Comparison of ENCODE assay signal across 17 mouse cellular contexts in the genomic region with DNA sequence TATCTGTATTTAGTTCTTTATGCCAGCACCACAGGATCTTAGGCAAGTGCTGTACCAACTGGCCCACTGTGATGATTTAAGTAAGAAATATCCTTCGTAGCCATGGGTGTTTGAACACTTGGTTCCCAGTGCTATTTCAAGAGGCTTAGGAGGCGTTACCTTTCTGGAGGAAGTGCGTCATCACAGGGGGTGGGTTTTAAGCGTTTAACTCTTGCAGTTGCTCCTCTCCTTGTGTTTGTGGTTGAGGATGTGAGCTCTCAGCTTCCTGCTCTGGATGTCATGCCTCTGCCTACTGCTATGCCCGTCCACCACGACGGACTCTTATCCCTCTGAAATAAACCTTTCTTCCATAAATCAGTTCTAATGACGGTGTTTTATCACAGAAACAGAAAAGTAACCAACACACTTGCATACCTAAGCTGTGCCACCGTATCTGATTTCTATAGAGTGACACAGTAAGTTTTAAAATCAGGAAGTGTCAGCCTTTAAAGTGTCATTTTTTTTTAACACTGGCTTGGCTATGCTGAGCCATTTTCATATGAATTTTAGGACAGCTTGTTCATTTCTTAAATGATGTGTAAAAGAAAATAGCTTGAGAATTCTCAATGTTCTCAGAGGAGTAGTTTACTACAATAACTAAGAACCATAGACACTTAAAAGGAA. TPM values are rescaled to one million over a fixed set of nuclear protein-coding genes. Genes with fewer than 3 reads are reported as not detected.
A peak's percentile ranks its signal among the peaks of the same experiment; 100 is the strongest.
DNase-seq lines count a peak whose midpoint lies in the region; ATAC-seq lines count a peak whose summit lies in the region.
"Had no signal": no experiment of that assay in that cellular context is flagged by ENCODE, and none has a peak within 500 bp of the region (broad histone marks: within the 10 kb centered on the region; RNA-seq: fewer than 3 reads in every experiment).

No protein-coding gene starts in this region.

- H3K4me2 ChIP-seq in liver, embryonic 16.5 days (ENCODE audit: low read depth, low read length) = peak overlapping the region; percentile 23
- H3K4me2 ChIP-seq: heart, embryonic 15.5 days; hindbrain, embryonic 12.5 days; limb, embryonic 15.5 days had no signal

- H3K9ac ChIP-seq in liver, embryonic 16.5 days (ENCODE audit: low read depth, low read length) = no peak overlapping the region
- H3K9ac ChIP-seq: heart, embryonic 15.5 days; hindbrain, embryonic 12.5 days; limb, embryonic 15.5 days had no signal

- DNase-seq in lung, postnatal 36 days = peak; percentile 40
- no peak for DNase-seq in lung, postnatal 14 days
- peak; percentile 20 for DNase-seq in splenic B cell, adult 2 months (ENCODE audit: low read depth, low spot score)
- DNase-seq in kidney, postnatal 36 days = no peak
- no peak for DNase-seq in layer of hippocampus, adult 8-10 months (ENCODE audit: low spot score in 2 of 2)
- DNase-seq in right cerebral cortex, postnatal 4 days = no peak
- DNase-seq: cerebellum, postnatal 10 days had no signal

- H3K27me3 ChIP-seq in liver, embryonic 16.5 days (ENCODE audit: control insufficient read depth, insufficient read depth, low read depth, low read length) = peaks cover 3% of the 10 kb centered on the region; the same call in 1 of the 2 replicates
- no peaks in the 10 kb centered on the region for H3K27me3 ChIP-seq in splenic B cell, adult 2 months (ENCODE audit: control insufficient read depth, insufficient read depth, low read length, poor library complexity, severe bottlenecking)
- H3K27me3 ChIP-seq: heart, embryonic 15.5 days; hindbrain, embryonic 12.5 days; limb, embryonic 15.5 days had no signal

- no peaks in the 10 kb centered on the region for H3K9me3 ChIP-seq in liver, embryonic 16.5 days (replicated peaks; ENCODE audit: control insufficient read depth, low read length)
- H3K9me3 ChIP-seq: forebrain, embryonic 10.5 days; heart, embryonic 15.5 days; hindbrain, embryonic 12.5 days; limb, embryonic 15.5 days had no signal

- ATAC-seq in common myeloid progenitor, adult 5-6 weeks (replicated peaks; ENCODE audit: low read depth, poor library complexity, severe bottlenecking) = peak; percentile 96
- no peak for ATAC-seq in liver, embryonic 16.5 days (ENCODE audit: low read depth)
- ATAC-seq: intestine, postnatal 0 days; Patski had no signal

- peaks cover 11% of the 10 kb centered on the region for H3K4me1 ChIP-seq in liver, embryonic 16.5 days (ENCODE audit: control insufficient read depth, low read depth, low read length)
- H3K4me1 ChIP-seq: forebrain, embryonic 10.5 days; hindbrain, embryonic 12.5 days had no signal

- no peaks in the 10 kb centered on the region for H3K36me3 ChIP-seq in liver, embryonic 16.5 days (ENCODE audit: control insufficient read depth, insufficient read depth)
- no peaks in the 10 kb centered on the region for H3K36me3 ChIP-seq in splenic B cell, adult 2 months (ENCODE audit: control insufficient read depth, insufficient read depth, low read length, poor library complexity, severe bottlenecking)
- H3K36me3 ChIP-seq: forebrain, embryonic 10.5 days; heart, embryonic 15.5 days; hindbrain, embryonic 12.5 days; limb, embryonic 15.5 days had no signal

- H3K27ac ChIP-seq in liver, embryonic 16.5 days (ENCODE audit: low read length) = no peak overlapping the region
- H3K27ac ChIP-seq: forebrain, embryonic 10.5 days; heart, embryonic 15.5 days; hindbrain, embryonic 12.5 days; left cerebral cortex, adult 2 months; limb, embryonic 15.5 days; stomach, postnatal 0 days had no signal

- peak overlapping the region; percentile 25 for H3K4me3 ChIP-seq in liver, embryonic 16.5 days (ENCODE audit: low read depth, low read length)
- H3K4me3 ChIP-seq: forebrain, embryonic 10.5 days; heart, embryonic 15.5 days; hindbrain, embryonic 12.5 days; left cerebral cortex, adult 2 months; limb, embryonic 15.5 days had no signal

- WGBS in liver, embryonic 16.5 days (ENCODE audit: insufficient replicate concordance) = 35% methylated on average over 9 of the region's 9 CpGs

RNA-seq across cellular contexts. Expression of gene Fam241a, which starts 22.0 kb away (rescaled TPM):
- 20.1 and 22.3 TPM in 2 replicates for total RNA-seq in common myeloid progenitor, adult 5-6 weeks (2017)
- polyA plus RNA-seq in liver, embryonic 16.5 days (2015; fragmentation: Nextera tagmentation; extraction: Ambion mirVana) = 30.8 and 32.7 TPM in 2 replicates
- total RNA-seq in layer of hippocampus, adult 8-10 months (2022) = 1 to 10 TPM; 2.3 to 3.4 (median 3.1) TPM

Comparison
In these comparisons a context has a peak if more than half of its experiments do, and no peak if none do; other contexts are left out.
1. DNase-seq: peak in lung, postnatal 36 days (single experiment) and splenic B cell, adult 2 months (single experiment); none in lung, postnatal 14 days (single experiment), kidney, postnatal 36 days (0 of 2), layer of hippocampus, adult 8-10 months (0 of 2) and right cerebral cortex, postnatal 4 days (single experiment).